Mouse (Mus musculus) mature B cell (primary cell): ENCODE results near the gene Olfr692.
"Not testable (repeated sequence)": the region's sequence is repeated elsewhere in the genome, so short reads cannot be mapped to it uniquely, and the experiment has no call there.

Experiments used
- in situ Hi-C: fragments of 300-500 bp; cut with MboI; formaldehyde crosslinking; loops from 2 replicates; pipeline ENCODE4 v1.14.3; 2019

The Olfr692 gene

GRCm38 (mm10) chr7:105367930-105368329, at the start of gene Olfr692:
TSS of gene Olfr692 (plus strand) at chr7:105368230.
- in situ Hi-C loops, result no loop called here

DNA sequence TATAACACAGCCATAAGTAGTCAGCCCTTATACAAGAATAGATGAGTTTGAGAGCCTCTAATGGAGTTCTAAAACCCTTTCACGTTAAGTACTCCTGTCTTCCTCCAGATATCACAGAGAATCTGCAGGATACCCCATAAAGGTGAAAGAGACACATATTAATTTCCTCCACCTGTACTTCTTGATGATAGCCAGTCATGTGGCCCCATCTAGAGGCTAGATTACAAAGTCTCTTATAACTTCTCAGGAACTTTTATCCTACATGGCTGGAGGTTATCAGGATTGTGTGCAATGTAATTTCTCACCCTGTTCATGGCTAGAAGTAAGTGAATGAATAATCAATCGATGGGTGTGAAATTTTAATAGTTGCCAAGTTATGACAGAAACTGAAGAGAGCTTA, 42.7 kb upstream of the Olfr692 start:
- in situ Hi-C loops, result no loop called here

GRCm38 (mm10) chr7:105334004-105334403, 34.0 kb upstream of the Olfr692 start, which contains the start of gene Olfr690:
TSS of gene Olfr690 (minus strand) at chr7:105334104.
- in situ Hi-C loops, result no loop called here

- in situ Hi-C loops, result no loop called here
These were observed 25.9 kb upstream of the Olfr692 start, which contains the start of gene Olfr691 for GRCm38 (mm10) chr7:105342170-105342569. TSS of gene Olfr691 (minus strand) at chr7:105342270.

DNA sequence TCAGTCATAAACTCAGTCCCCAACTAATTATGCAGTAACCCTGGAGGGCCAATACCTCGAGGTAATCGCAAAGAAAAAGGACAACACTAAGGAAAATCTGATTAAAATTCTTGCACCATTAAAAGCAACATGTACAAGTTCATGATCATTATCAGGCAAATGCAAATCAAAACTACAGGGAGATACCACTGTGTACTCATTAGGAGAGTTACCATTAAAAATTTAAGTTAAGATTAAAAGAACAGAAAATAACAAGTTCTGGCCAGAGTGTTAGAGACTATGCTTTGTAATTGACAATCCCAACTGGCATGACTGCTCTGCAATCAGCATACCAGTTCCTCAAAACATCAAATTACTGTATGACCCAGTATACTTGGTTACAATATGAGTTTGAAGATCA, 25.3 kb upstream of the Olfr692 start:
- in situ Hi-C loops, result no loop called here

DNA sequence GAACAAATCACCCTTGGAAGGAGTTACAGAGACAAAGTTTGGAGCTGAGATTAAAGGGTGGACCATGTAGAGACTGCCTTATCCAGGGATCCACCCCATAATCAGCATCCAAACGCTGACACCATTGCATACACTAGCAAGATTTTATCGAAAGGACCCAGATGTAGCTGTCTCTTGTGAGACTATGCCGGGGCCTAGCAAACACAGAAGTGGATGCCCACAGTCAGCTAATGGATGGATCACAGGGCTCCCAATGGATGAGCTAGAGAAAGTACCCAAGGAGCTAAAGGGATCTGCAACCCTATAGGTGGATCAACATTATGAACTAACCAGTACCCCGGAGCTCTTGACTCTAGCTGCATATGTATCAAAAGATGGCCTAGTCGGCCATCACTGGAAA, 12.0 kb upstream of the Olfr692 start:
- in situ Hi-C loops, result not testable (repeated sequence)

DNA sequence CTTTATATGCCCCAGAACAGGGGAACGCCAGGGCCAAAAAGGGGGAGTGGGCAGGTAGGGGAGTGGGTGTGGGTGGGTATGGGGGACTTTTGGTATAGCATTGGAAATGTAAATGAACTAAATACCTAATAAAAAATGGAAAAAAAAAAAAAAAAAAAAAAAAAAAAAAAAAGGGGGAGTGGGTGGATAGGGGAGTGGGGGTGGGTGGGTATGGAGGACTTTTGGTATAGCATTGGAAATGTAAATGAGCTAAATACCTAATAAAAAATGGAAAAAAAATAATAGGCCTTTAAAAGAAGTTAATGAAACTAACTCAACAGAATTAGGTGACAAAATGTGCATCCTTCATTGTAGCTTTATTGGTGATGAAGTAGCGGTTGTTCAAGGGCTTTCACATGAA, 11.5 kb upstream of the Olfr692 start:
- in situ Hi-C loops, result not testable (repeated sequence)

- in situ Hi-C loops, result no loop called here
These were observed 6.3 kb upstream of the Olfr692 start for GRCm38 (mm10) chr7:105361713-105362112.

DNA sequence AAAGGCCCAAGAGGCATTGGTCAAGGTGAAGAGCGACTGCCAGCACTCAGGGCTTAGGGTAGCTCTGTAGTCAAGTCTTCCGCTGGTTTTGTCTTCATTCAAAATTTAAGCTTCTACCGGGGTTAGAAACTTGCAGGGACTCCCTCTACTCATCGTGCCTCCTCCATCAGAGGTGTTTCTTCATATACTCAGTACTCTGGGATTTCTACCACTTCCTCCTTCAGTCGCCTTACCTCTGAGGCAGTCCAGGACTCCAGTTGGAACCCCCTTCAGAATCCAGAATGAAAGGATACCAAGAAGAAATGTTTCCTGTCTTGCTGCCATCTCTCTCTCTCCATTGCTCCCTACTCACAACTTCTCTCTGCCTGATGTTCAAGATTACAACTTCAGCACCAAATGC, 762 bp upstream of the Olfr692 start:
- in situ Hi-C loops, result no loop called here

DNA sequence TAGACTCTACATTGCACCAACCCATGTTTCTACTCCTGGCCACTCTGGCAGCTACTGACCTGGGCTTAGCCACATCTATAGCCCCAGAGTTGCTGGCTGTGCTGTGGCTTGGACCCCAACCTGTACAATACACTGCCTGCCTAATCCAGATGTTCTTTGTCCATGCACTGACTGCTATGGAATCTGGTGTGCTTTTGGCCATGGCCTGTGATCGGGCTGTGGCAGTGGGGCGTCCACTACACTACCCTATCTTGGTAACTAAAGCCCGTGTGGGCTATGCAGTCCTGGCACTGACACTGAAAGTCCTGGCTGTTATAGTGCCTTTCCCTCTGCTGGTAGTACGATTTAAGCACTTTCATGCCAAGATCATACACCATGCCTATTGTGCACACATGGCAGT, 491 bp downstream of the Olfr692 start:
- in situ Hi-C loops, result no loop called here

GRCm38 (mm10) chr7:105372912-105373311, 4.9 kb downstream of the Olfr692 start:
- in situ Hi-C loops, result no loop called here

DNA sequence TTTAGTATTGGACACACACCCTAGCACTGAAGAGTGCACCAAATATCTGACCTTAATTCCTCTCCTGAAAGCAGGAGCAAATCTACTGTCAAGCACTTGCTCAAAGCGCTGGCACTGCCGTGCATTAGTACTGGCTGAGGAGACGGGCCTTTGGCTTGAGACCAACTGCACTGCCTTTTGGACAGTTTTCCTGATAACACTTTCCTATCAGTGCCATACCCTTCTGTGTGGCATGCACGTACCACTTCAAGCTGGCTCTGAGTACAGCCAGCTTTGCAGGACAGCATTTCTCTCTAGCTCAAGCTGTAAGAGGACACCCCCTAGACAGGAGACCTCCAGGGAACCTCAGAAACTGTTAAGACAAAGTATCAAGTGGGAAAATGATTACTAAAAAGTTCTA, 5.5 kb downstream of the Olfr692 start:
- in situ Hi-C loops, result no loop called here

DNA sequence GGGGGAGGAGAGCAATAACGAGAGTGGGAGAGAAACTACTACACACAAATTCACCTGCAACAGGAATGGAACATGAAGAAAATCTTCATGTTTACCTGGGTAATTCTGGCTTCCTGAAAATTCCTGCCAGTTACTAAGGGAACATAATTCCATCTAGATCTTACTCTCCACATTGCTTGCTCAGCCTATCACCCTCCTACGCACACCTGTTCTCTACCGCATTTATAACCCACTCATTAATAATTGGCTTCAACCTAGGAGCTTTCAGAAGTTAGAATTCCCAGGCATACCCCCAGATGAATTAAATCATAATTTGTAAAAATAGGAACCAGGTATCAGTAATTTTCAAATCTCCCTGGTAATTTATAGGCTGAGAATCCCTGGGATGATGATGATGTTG, 5.9 kb downstream of the Olfr692 start:
- in situ Hi-C loops, result no loop called here

- in situ Hi-C loops, result no loop called here
These were observed 6.8 kb downstream of the Olfr692 start, which contains the start of gene Gm5901 for GRCm38 (mm10) chr7:105374866-105375265. TSS of gene Gm5901 (plus strand) at chr7:105375038.

DNA sequence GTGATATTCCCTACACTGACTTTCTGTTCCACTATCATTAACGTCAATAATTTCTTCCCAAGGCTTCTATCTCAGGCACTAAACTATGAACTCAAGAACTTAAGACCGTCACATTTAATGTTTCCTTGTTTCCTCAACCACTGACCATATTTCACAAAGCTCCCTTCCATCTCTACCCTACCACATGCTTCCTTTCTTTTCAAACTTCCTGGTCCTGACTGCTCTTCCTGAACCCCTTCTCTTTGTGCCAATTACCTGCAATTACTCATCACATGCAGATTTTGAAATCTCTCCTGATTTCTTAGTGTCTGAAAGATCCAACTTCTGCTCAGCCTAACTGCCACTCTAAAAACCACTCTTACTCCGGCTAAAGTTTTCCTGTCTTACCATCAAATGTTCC, 12.3 kb downstream of the Olfr692 start:
- in situ Hi-C loops, result no loop called here

DNA sequence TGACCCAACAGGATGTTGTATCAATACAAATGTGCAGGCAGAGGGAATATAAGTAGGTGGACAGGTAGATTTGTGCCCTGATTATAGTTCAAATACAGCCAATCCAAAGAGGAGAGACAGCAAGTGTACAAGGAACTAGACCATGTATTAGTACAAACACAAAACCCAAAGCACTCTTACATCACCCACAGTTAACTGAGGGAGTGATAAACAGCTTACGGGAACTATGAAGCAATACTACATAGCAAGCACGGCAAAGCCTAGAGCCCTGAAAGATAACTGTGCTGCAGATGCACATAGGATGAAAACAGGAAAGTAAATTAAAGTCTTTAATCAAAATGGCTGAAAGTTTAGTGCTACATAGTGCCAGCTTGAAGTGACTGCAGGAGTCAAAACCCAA, 19.7 kb downstream of the Olfr692 start:
- in situ Hi-C loops, result no loop called here

DNA sequence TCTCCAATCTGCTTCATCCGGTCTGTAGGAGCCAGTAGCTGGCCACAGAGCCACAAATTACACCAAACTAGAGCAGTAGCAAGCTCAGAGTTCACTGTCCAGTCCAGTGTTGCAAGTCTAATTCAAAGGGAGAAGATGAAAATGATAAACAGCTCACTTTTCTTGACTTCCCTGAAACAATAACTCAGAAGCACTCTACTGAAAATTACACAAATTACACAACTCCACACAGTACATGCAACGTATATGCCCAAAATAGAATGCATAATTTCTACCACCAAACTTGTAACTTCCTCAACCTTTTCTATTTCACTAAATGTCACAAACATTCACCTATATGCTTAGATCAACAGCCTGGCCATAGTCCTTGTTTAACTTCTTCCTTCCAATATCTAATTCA, 22.2 kb downstream of the Olfr692 start:
- in situ Hi-C loops, result no loop called here

DNA sequence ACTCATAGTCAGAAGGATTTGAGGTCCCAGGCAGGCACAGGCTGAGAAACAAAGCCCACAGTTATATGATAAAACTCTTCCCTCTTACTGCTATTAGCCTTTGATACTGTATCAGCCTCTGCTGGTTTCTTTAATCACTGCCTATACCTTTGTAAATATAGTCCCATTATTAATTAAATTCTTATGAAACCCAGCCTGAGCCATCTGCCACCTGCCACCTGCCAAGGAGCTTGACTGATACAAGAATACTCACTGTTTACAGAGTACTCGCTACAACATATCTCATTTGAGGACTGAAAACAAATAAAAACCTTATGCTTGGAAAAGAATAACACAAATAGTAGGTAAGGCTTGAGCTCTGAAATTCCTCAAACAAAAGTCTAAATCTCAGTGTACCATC, 26.6 kb downstream of the Olfr692 start:
- in situ Hi-C loops, result no loop called here

GRCm38 (mm10) chr7:105395131-105395820, 27.2 kb downstream of the Olfr692 start:
- in situ Hi-C loops, result no loop called here

GRCm38 (mm10) chr7:105396126-105396525, 28.1 kb downstream of the Olfr692 start:
- in situ Hi-C loops, result no loop called here

DNA sequence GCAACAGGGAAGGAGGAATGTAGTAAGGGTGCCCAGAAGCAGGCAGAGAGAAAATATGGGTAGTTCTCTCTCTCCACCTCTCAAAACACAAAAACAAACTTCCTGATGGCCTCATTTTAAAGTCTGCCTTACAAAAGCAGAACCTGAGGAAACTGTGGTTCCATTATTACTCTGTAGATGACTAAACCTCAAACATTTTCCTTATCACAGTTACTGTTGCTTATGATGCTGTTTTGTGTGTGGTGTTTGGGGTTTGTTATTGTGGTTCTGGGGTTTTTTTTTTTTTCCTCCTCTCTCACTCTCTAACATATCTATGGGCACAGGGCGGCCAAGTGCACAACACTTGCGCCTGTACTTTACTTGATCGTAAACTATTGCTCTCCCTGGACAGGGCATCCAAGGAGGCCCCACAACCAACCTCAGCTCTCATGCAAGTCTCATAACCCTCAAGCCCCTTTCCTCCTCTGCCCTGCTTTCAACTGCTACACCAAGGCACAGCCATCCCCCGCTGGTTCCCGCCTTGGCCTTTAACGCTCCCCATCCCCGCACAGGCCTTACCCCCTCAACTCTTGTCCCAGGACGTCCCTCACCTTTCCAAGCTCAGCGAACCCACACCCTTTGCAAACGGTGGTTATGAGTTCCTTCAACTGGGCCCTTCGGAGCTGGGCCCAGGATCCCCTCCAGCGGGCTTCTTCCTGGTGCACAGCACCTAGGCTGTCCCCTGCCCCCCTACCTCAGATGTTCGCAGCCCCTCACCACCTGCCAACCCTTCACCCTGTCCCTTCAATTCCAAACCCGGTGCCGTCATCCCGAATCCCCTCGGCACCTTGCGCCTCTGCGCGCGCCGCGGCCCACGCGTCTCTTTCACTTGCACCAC, 31.3 kb downstream of the Olfr692 start:
- in situ Hi-C loops, result no loop called here

- in situ Hi-C loops, result no loop called here
These were observed 32.0 kb downstream of the Olfr692 start, which contains the start of gene Fam160a2 for GRCm38 (mm10) chr7:105399935-105400624. TSS of gene Fam160a2 (minus strand) at chr7:105400054.
